Mouse (Mus musculus) forebrain, embryonic 12.5 days (tissue): ENCODE measurements around the gene Ptpn11. TPM values are rescaled to one million over a fixed set of nuclear protein-coding genes. Genes with fewer than 3 reads are reported as not detected.
A peak's percentile ranks its signal among the peaks of the same experiment; 100 is the strongest.
"Not testable (repeated sequence)": the region's sequence is repeated elsewhere in the genome, so short reads cannot be mapped to it uniquely, and the experiment has no call there.

Source experiments
- ATAC-seq: fragments of 200-750 bp; cut with Nextera tagmentation; 2 replicates; pipeline ENCODE4 v1.8.0; 2017; ENCODE audit warnings: moderate TSS enrichment; ENCODE audit not compliant: low FRiP score
- H3K27ac ChIP-seq: fragments of 300-500 bp; sonication (generic); 2 replicates; pipeline ENCODE4 v1.5.1; 2016; ENCODE audit warnings: mild to moderate bottlenecking
- H3K27me3 ChIP-seq: fragments of 300-500 bp; sonication (generic); 2 replicates; pipeline ENCODE4 v1.6.1; 2016; ENCODE audit warnings: mild to moderate bottlenecking
- H3K36me3 ChIP-seq: fragments of 300-500 bp; sonication (generic); replicated peaks from 2 replicates; pipeline ENCODE4 v1.6.1; 2016; ENCODE audit warnings: mild to moderate bottlenecking
- H3K4me1 ChIP-seq: fragments of 300-500 bp; sonication (generic); 2 replicates; pipeline ENCODE4 v1.6.1; 2016
- H3K4me2 ChIP-seq: fragments of 300-500 bp; sonication (generic); 2 replicates; pipeline ENCODE4 v1.6.1; 2016; ENCODE audit warnings: mild to moderate bottlenecking, moderate library complexity
- H3K4me3 ChIP-seq: fragments of 300-500 bp; sonication (generic); replicated peaks from 2 replicates; pipeline ENCODE4 v1.5.1; 2016; ENCODE audit warnings: mild to moderate bottlenecking
- H3K9ac ChIP-seq: fragments of 300-500 bp; sonication (generic); 2 replicates; pipeline ENCODE4 v1.6.1; 2016; ENCODE audit warnings: mild to moderate bottlenecking
- H3K9me3 ChIP-seq: fragments of 300-500 bp; sonication (generic); 2 replicates; pipeline ENCODE4 v1.6.1; 2016
- WGBS: fragments of 180-500 bp; shearing (Covaris S2); methylation state at CpG from one replicate; pipeline ENCODE4 v1.1.7; 2016; 5-methylcytosine and 5-hydroxymethylcytosine counted together
- polyA plus RNA-seq: library from polyadenylated mRNA; unstranded; fragments of >200 nt; fragmentation: Nextera tagmentation; extraction: Ambion mirVana; gene quantifications from 2 replicates; pipeline ENCODE4 v1.2.1, GENCODE M21; 2016

Ptpn11 gene
- polyA plus RNA-seq, 1 experiment from 2014 or later, result 26.3 TPM

DNA sequence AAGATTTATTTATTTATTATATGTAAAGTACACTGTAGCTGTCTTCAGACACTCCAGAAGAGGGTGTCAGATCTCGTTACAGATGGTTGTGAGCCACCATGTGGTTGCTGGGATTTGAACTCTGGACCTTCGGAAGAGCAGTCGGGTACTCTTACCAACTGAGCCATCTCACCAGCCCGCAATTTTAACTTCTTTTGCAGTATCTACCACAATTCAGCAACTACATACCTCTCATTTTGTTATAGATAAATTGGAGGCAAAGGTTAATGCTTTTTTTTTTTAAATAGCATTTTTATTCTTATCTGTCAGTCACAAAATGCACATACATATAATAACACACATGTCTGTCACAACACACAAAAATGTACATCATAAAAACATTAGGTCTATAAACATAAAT, 32.8 kb upstream of the Ptpn11 start:
- not testable (repeated sequence) for H3K36me3 ChIP-seq, H3K4me3 ChIP-seq, ATAC-seq, H3K27ac ChIP-seq, H3K9ac ChIP-seq, H3K27me3 ChIP-seq, H3K9me3 ChIP-seq, H3K4me2 ChIP-seq
- H3K4me1 ChIP-seq, result peaks cover 18% of the 10 kb centered on the region
- WGBS, result 92% methylated on average over 4 of the region's 4 CpGs

GRCm38 (mm10) chr5:121221328-121221850, 30.2 kb upstream of the Ptpn11 start:
- Histone ChIP-seq H3K27ac (peak overlapping the region; percentile 93; the same call in 1 of the 2 replicates), H3K27me3 (no peaks in the 10 kb centered on the region), H3K36me3 (no peaks in the 10 kb centered on the region), H3K4me3 (peak overlapping the region; percentile 97), H3K4me1 (peaks cover 18% of the 10 kb centered on the region), H3K9ac (peak overlapping the region; percentile 91), H3K4me2 (peak overlapping the region; percentile 91), H3K9me3 (no peaks in the 10 kb centered on the region)
- WGBS, result 10% methylated on average over 22 of the region's 23 CpGs
- no peak for ATAC-seq

DNA sequence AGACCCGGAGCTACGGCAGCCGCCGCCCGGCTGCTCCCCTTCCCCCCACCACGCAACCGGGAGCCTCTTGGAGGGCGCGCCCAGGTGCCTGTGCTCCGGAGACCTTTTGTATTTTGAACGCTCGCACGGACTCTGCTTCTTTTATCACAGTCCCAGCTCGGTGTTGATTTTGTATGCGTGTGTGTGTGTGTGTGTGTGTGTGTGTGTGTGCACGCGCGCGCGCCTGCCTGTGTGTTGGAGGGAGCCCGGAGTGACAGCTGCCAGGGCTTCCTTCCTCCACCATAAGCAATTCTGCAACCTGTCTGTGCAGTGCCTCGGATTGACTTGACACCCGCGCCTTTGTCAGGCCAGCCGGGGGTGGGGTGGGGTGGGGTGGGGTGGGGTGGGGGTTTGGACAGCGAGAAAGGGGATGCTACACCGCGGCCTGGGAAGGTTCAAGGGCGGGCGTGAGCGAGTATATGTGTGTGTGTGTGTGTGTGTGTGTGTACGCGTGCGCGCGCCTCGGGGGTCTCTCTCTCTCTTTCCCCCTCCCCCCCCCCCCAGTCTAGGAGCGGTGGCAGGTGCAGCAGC, 29.6 kb upstream of the Ptpn11 start:
- peak; percentile 52 for ATAC-seq
- no peaks in the 10 kb centered on the region for H3K27me3 ChIP-seq
- peak overlapping the region; percentile 97 for H3K4me3 ChIP-seq
- H3K36me3 ChIP-seq, result no peaks in the 10 kb centered on the region
- H3K4me1 ChIP-seq, result peaks cover 18% of the 10 kb centered on the region
- peak overlapping the region; percentile 91 for H3K4me2 ChIP-seq
- H3K9ac ChIP-seq, result peak overlapping the region; percentile 91
- H3K9me3 ChIP-seq, result no peaks in the 10 kb centered on the region
- peak overlapping the region; percentile 93 for H3K27ac ChIP-seq
- 1% methylated on average over 25 of the region's 38 CpGs for WGBS

DNA sequence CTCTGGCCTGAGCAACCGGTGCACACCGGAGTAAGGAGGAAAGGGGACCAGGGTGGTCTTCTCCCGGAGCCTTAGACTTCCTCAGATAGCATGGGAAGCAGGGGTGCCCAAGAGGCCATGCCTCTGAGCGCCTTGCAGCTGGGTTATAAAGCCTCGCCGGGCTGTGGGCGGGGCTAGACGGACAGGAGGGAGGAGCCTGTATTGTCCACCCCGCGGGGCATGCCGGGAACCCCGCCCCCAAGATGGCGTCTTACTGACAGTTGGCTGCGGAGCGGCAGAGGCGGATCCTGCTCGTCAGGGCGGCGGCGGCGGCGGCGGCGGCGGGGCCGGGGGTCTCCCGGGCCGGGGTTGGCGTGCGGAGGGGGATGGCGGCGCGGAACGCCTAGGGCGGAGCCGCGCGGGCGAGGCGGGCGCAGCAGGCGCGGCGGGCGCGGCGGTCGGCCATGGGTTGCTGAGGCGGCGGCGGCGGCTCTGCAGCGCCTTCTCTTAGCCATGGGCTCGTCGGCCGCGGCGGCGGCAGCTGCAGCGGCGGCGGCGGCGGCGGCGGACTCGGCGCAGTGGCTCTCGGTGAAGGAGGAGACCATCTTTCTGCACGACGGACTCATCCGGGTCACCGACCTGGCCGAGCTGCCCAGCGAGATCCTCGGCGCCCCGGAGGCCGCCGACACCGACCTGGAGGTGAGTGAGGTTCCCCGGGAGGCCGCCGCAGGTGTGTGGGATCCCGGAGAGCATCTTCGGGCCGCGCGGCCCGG, 29.0 kb upstream of the Ptpn11 start, which contains the start of gene Hectd4:
TSS of gene Hectd4 (plus strand) at position 240 of the 752 bp plus-strand sequence.
- peak; percentile 93 for ATAC-seq
- H3K27me3 ChIP-seq, result no peaks in the 10 kb centered on the region
- 1% methylated on average over 67 of the region's 90 CpGs for WGBS
- peaks cover 18% of the 10 kb centered on the region for H3K4me1 ChIP-seq
- H3K4me3 ChIP-seq, result peak within 1 kb of the TSS; percentile 97
- H3K9ac ChIP-seq, result peak within 1 kb of the TSS; percentile 91
- peak within 1 kb of the TSS; percentile 91 for H3K4me2 ChIP-seq
- H3K36me3 ChIP-seq, result no peaks in the 10 kb centered on the region
- peak within 1 kb of the TSS; percentile 93 for H3K27ac ChIP-seq
- no peaks in the 10 kb centered on the region for H3K9me3 ChIP-seq

- H3K4me1 ChIP-seq, result peaks cover 18% of the 10 kb centered on the region
- no peaks in the 10 kb centered on the region for H3K36me3 ChIP-seq
- no peak overlapping the region for H3K4me2 ChIP-seq
- no peaks in the 10 kb centered on the region for H3K27me3 ChIP-seq
- ATAC-seq, result no peak
- no peaks in the 10 kb centered on the region for H3K9me3 ChIP-seq
- H3K27ac ChIP-seq, result no peak overlapping the region
- no peak overlapping the region for H3K9ac ChIP-seq
- WGBS, result 85% methylated on average over 1 of the region's 1 CpGs
- no peak overlapping the region for H3K4me3 ChIP-seq
Observed at GRCm38 (mm10) chr5:121219190-121219589, 28.0 kb upstream of the Ptpn11 start.

DNA sequence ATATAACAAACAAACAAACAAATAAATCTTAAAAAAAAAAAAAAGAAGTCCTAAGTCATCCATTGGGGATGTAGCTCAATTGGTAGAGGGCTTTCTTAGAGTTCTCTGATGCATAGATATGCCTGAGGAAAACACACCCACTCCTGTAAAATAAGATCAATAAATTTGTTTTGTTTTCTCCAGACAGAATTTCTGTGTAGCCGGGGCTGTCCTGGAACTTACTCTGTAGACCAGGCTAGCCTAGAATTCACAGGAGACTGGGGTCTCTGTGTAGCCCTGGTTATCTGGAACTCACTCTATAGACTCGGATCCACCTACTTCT, 26.1 kb upstream of the Ptpn11 start:
- Histone ChIP-seq H3K4me2 (no peak overlapping the region), H3K9ac (no peak overlapping the region), H3K4me1 (peaks cover 14% of the 10 kb centered on the region), H3K9me3 (no peaks in the 10 kb centered on the region), H3K27ac (no peak overlapping the region), H3K36me3 (peaks cover 7% of the 10 kb centered on the region), H3K27me3 (no peaks in the 10 kb centered on the region), H3K4me3 (no peak overlapping the region)
- no peak for ATAC-seq
- 88% methylated on average over 2 of the region's 2 CpGs for WGBS

- H3K9ac ChIP-seq, H3K27me3 ChIP-seq, H3K9me3 ChIP-seq, H3K4me2 ChIP-seq, H3K27ac ChIP-seq, H3K4me1 ChIP-seq, H3K4me3 ChIP-seq, ATAC-seq: not testable (repeated sequence)
- WGBS, result 89% methylated on average over 9 of the region's 9 CpGs
- peaks cover 12% of the 10 kb centered on the region for H3K36me3 ChIP-seq
Observed at GRCm38 (mm10) chr5:121216584-121217312, 25.6 kb upstream of the Ptpn11 start.

DNA sequence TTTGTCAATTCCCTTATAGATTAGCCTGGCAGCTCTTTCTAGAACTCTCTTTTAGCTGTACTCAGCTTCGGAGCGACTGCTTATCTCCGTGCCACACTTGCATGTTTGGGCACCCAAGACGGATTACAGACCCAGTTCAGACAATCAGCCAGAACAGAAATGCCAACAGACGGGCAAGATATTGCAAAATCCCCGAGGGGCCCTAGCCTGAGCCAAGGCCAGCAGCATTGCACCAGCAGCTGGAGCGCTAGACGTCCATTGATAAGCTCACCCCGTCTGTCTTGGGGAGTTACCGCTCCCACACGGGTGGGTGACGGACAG, 24.9 kb upstream of the Ptpn11 start:
- no peak overlapping the region for H3K9ac ChIP-seq
- no peak for ATAC-seq
- H3K4me1 ChIP-seq, result peaks cover 2% of the 10 kb centered on the region; the same call in 1 of the 2 replicates
- peaks cover 19% of the 10 kb centered on the region for H3K36me3 ChIP-seq
- no peak overlapping the region for H3K27ac ChIP-seq
- no peak overlapping the region for H3K4me2 ChIP-seq
- WGBS, result 83% methylated on average over 12 of the region's 12 CpGs
- no peaks in the 10 kb centered on the region for H3K27me3 ChIP-seq
- H3K9me3 ChIP-seq, result no peaks in the 10 kb centered on the region
- H3K4me3 ChIP-seq, result no peak overlapping the region

- ATAC-seq, result no peak
- H3K9ac ChIP-seq, result no peak overlapping the region
- H3K9me3 ChIP-seq, result no peaks in the 10 kb centered on the region
- no peak overlapping the region for H3K27ac ChIP-seq
- no peak overlapping the region for H3K4me2 ChIP-seq
- H3K4me3 ChIP-seq, result no peak overlapping the region
- peaks cover 24% of the 10 kb centered on the region for H3K36me3 ChIP-seq
- no peaks in the 10 kb centered on the region for H3K27me3 ChIP-seq
- H3K4me1 ChIP-seq, result no peaks in the 10 kb centered on the region
- 50% methylated on average over 13 of the region's 13 CpGs for WGBS
Observed at GRCm38 (mm10) chr5:121215380-121216125, 24.4 kb upstream of the Ptpn11 start.

- Histone ChIP-seq H3K27me3 (no peaks in the 10 kb centered on the region), H3K9me3 (no peaks in the 10 kb centered on the region), H3K4me2 (no peak overlapping the region), H3K9ac (no peak overlapping the region), H3K4me1 (no peaks in the 10 kb centered on the region), H3K4me3 (no peak overlapping the region), H3K27ac (no peak overlapping the region), H3K36me3 (peaks cover 33% of the 10 kb centered on the region)
- no peak for ATAC-seq
- 57% methylated on average over 7 of the region's 7 CpGs for WGBS
Observed at GRCm38 (mm10) chr5:121214707-121215106, 23.5 kb upstream of the Ptpn11 start.

GRCm38 (mm10) chr5:121212108-121212507, 20.9 kb upstream of the Ptpn11 start:
- H3K4me3 ChIP-seq, result no peak overlapping the region
- peaks cover 59% of the 10 kb centered on the region for H3K36me3 ChIP-seq
- H3K4me1 ChIP-seq, result peaks cover 9% of the 10 kb centered on the region
- H3K9ac ChIP-seq, result no peak overlapping the region
- no peak overlapping the region for H3K4me2 ChIP-seq
- H3K9me3 ChIP-seq, result no peaks in the 10 kb centered on the region
- no peaks in the 10 kb centered on the region for H3K27me3 ChIP-seq
- no peak for ATAC-seq
- H3K27ac ChIP-seq, result no peak overlapping the region
- 90% methylated on average over 6 of the region's 6 CpGs for WGBS

- ATAC-seq, result no peak
- Histone ChIP-seq H3K9me3 (no peaks in the 10 kb centered on the region), H3K36me3 (peaks cover 74% of the 10 kb centered on the region), H3K9ac (no peak overlapping the region), H3K4me3 (no peak overlapping the region), H3K27ac (no peak overlapping the region), H3K4me1 (peaks cover 23% of the 10 kb centered on the region), H3K27me3 (no peaks in the 10 kb centered on the region), H3K4me2 (no peak overlapping the region)
- WGBS, result 97% methylated on average over 1 of the region's 1 CpGs
Observed at GRCm38 (mm10) chr5:121210601-121210924, 19.4 kb upstream of the Ptpn11 start.
